Mouse (Mus musculus) neural tube, embryonic 14.5 days (tissue): Measurements from ENCODE around the gene Cyth2. TPM values are rescaled to one million over a fixed set of nuclear protein-coding genes. Genes with fewer than 3 reads are reported as not detected.

Experiments
- ATAC-seq: fragments of 200-750 bp; cut with Nextera tagmentation; 2 replicates; pipeline ENCODE4 v1.8.0; 2017; ENCODE audit warnings: low read depth, mild to moderate bottlenecking, moderate TSS enrichment, moderate library complexity
- H3K27ac ChIP-seq: fragments of 300-500 bp; sonication (generic); 2 replicates; pipeline ENCODE4 v1.5.1; 2014; ENCODE audit warnings: low read depth, mild to moderate bottlenecking, control low read depth, low read length, moderate library complexity, mixed read lengths
- H3K27me3 ChIP-seq: fragments of 300-500 bp; sonication (generic); 2 replicates; pipeline ENCODE4 v1.6.1; 2014; ENCODE audit warnings: low read length; ENCODE audit not compliant: control insufficient read depth, insufficient read depth
- H3K36me3 ChIP-seq: fragments of 300-500 bp; sonication (generic); 2 replicates; pipeline ENCODE4 v1.6.1; 2014; ENCODE audit warnings: low read length, mixed read lengths; ENCODE audit not compliant: control insufficient read depth, insufficient read depth
- H3K4me1 ChIP-seq: fragments of 300-500 bp; sonication (generic); 2 replicates; pipeline ENCODE4 v1.6.1; 2014; ENCODE audit warnings: low read length; ENCODE audit not compliant: control insufficient read depth, insufficient read depth
- H3K4me2 ChIP-seq: fragments of 300-500 bp; sonication (generic); 2 replicates; pipeline ENCODE4 v1.6.1; 2014; ENCODE audit warnings: mild to moderate bottlenecking, low read depth, low read length, control low read depth
- H3K4me3 ChIP-seq: fragments of 300-500 bp; sonication (generic); 2 replicates; pipeline ENCODE4 v1.5.1; 2014; ENCODE audit warnings: low read depth, low read length, control low read depth, mixed read lengths
- H3K9ac ChIP-seq: fragments of 300-500 bp; sonication (generic); replicated peaks from 2 replicates; pipeline ENCODE4 v1.6.1; 2014; ENCODE audit warnings: low read depth, mild to moderate bottlenecking, control low read depth, low read length, mixed read lengths
- H3K9me3 ChIP-seq: fragments of 300-500 bp; sonication (generic); 2 replicates; pipeline ENCODE4 v1.6.1; 2016; ENCODE audit warnings: low read length; ENCODE audit not compliant: control insufficient read depth
- WGBS: fragments of 180-500 bp; shearing (Covaris S2); extraction: QIAGEN DNeasy Blood & Tissue Kit; methylation state at CpG from one replicate; pipeline ENCODE4 v1.1.7; 2014; 5-methylcytosine and 5-hydroxymethylcytosine counted together
- polyA plus RNA-seq: library from polyadenylated mRNA; unstranded; fragments of >200 nt; fragmentation: Nextera tagmentation; extraction: Ambion mirVana; gene quantifications from 2 replicates; pipeline ENCODE4 v1.2.1, GENCODE M21; 2014

The Cyth2 gene
- 223 and 266 TPM in 2 replicates for polyA plus RNA-seq

GRCm38 (mm10) chr7:45813787-45814779 lies at the start of gene Cyth2:
Cyth2 (minus strand) TSS chr7:45814581.
- H3K4me3 ChIP-seq = peak within 1 kb of the TSS; percentile 96
- no peaks in the 10 kb centered on the region for H3K9me3 ChIP-seq
- H3K9ac ChIP-seq = peak within 1 kb of the TSS; percentile 99
- H3K27me3 ChIP-seq = no peaks in the 10 kb centered on the region
- H3K4me2 ChIP-seq = peak within 1 kb of the TSS; percentile 95
- H3K4me1 ChIP-seq = peaks cover 23% of the 10 kb centered on the region
- ATAC-seq = peak; percentile 98
- peaks cover 38% of the 10 kb centered on the region for H3K36me3 ChIP-seq
- WGBS = under 1% methylated on average over 79 of the region's 92 CpGs
- H3K27ac ChIP-seq = peak within 1 kb of the TSS; percentile 100

- no peak for ATAC-seq
- H3K36me3 ChIP-seq = no peaks in the 10 kb centered on the region
- no peak overlapping the region for H3K4me3 ChIP-seq
- H3K27ac ChIP-seq = no peak overlapping the region
- H3K9ac ChIP-seq = no peak overlapping the region
- no peak overlapping the region for H3K4me2 ChIP-seq
- H3K9me3 ChIP-seq = no peaks in the 10 kb centered on the region
- H3K27me3 ChIP-seq = peaks cover 4% of the 10 kb centered on the region; the same call in 1 of the 2 replicates
- peaks cover 8% of the 10 kb centered on the region; the same call in 1 of the 2 replicates for H3K4me1 ChIP-seq
- 90% methylated on average over 7 of the region's 7 CpGs for WGBS
Measured at GRCm38 (mm10) chr7:45862804-45863203, 48.4 kb upstream of the Cyth2 start.

GRCm38 (mm10) chr7:45859008-45859407 lies 44.6 kb upstream of the Cyth2 start:
- no peak for ATAC-seq

GRCm38 (mm10) chr7:45856950-45857901 lies 42.8 kb upstream of the Cyth2 start:
- Histone ChIP-seq H3K36me3 (no peaks in the 10 kb centered on the region; the same call in 1 of the 2 replicates), H3K4me1 (0 out of 2 replicates have a peak, but pooled peaks cover 10% of the 10 kb centered on the region), H3K27me3 (peaks cover 7% of the 10 kb centered on the region; the same call in 1 of the 2 replicates), H3K4me2 (peak overlapping the region; percentile 44), H3K4me3 (peak overlapping the region; percentile 20), H3K9me3 (no peaks in the 10 kb centered on the region), H3K9ac (no peak overlapping the region), H3K27ac (no peak overlapping the region)
- no peak for ATAC-seq
- WGBS = 3% methylated on average over 29 of the region's 30 CpGs

More at GRCm38 (mm10) chr7:45859008-45859407, 44.6 kb upstream of the Cyth2 start:
- Histone ChIP-seq H3K9ac (no peak overlapping the region), H3K4me2 (no peak overlapping the region), H3K36me3 (no peaks in the 10 kb centered on the region), H3K27me3 (peaks cover 7% of the 10 kb centered on the region; the same call in 1 of the 2 replicates), H3K9me3 (no peaks in the 10 kb centered on the region), H3K27ac (no peak overlapping the region), H3K4me1 (0 out of 2 replicates have a peak, but pooled peaks cover 10% of the 10 kb centered on the region), H3K4me3 (no peak overlapping the region)
- WGBS = 64% methylated on average over 4 of the region's 4 CpGs

- Histone ChIP-seq H3K27ac (no peak overlapping the region), H3K9ac (no peak overlapping the region), H3K27me3 (peaks cover 7% of the 10 kb centered on the region; the same call in 1 of the 2 replicates), H3K4me3 (no peak overlapping the region), H3K4me1 (0 out of 2 replicates have a peak, but pooled peaks cover 6% of the 10 kb centered on the region), H3K36me3 (no peaks in the 10 kb centered on the region; the same call in 1 of the 2 replicates), H3K4me2 (no peak overlapping the region), H3K9me3 (no peaks in the 10 kb centered on the region)
- no peak for ATAC-seq
- WGBS = 78% methylated on average over 12 of the region's 12 CpGs
Measured at GRCm38 (mm10) chr7:45853089-45853488, 38.7 kb upstream of the Cyth2 start.

- no peaks in the 10 kb centered on the region for H3K4me1 ChIP-seq
- ATAC-seq = no peak
- H3K27me3 ChIP-seq = no peaks in the 10 kb centered on the region
- H3K9me3 ChIP-seq = no peaks in the 10 kb centered on the region
- H3K4me3 ChIP-seq = no peak overlapping the region
- no peak overlapping the region for H3K4me2 ChIP-seq
- no peak overlapping the region for H3K9ac ChIP-seq
- 77% methylated on average over 3 of the region's 3 CpGs for WGBS
- no peaks in the 10 kb centered on the region; the same call in 1 of the 2 replicates for H3K36me3 ChIP-seq
- no peak overlapping the region for H3K27ac ChIP-seq
Measured at GRCm38 (mm10) chr7:45850661-45851060, 36.3 kb upstream of the Cyth2 start.

GRCm38 (mm10) chr7:45848447-45849027 lies 34.2 kb upstream of the Cyth2 start:
- H3K27me3 ChIP-seq = no peaks in the 10 kb centered on the region
- no peak overlapping the region for H3K4me3 ChIP-seq
- no peak for ATAC-seq
- no peaks in the 10 kb centered on the region for H3K4me1 ChIP-seq
- H3K9me3 ChIP-seq = no peaks in the 10 kb centered on the region
- H3K27ac ChIP-seq = no peak overlapping the region
- 13% methylated on average over 6 of the region's 6 CpGs for WGBS
- no peak overlapping the region for H3K4me2 ChIP-seq
- no peaks in the 10 kb centered on the region; the same call in 1 of the 2 replicates for H3K36me3 ChIP-seq
- H3K9ac ChIP-seq = no peak overlapping the region
